Mouse (Mus musculus): ENCODE results near the gene Spag16.

- no peak for TF ChIP-seq HCFC1 (IDR thresholded peaks at IDR 0.05; ENCODE audit: borderline replicate concordance, insufficient read depth, low read length)
- TF ChIP-seq ZNF384 (IDR thresholded peaks at IDR 0.05; ENCODE audit: low read depth, low read length): no peak
- TF ChIP-seq MAFK (IDR thresholded peaks at IDR 0.05; ENCODE audit: insufficient read depth, low read depth, low read length): no peak
Observed at GRCm38 (mm10) chr1:70351371-70351770, 524.6 kb downstream of the Spag16 start.

All from ES-E14 (cell line).